Mouse (Mus musculus): ENCODE data around the gene Pick1.
"Not testable (repeated sequence)": the region's sequence is repeated elsewhere in the genome, so short reads cannot be mapped to it uniquely, and the experiment has no call there.

Pick1 gene

DNA sequence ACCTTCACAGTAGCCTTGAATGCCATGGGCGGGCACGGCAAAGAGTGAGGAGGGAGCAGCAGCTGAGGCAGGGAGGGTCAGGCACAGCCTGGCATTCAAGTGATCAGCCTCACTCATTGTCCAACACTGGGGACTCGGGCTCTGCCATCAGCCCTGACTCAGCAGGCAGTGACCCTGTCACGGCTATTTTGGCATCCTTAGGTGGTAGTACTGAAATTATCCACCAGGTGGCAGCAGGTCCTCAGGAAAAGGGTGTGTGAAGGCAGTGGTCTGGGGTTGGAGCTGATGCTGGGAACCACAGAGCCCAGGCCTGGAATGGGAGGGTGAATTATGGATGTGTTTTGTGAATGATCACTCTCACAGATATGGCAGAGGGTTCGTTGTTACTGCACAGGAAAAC is 4.3 kb upstream of the Pick1 start:
- in situ Hi-C loops (cut with MboI, MseI): no loop called here

DNA sequence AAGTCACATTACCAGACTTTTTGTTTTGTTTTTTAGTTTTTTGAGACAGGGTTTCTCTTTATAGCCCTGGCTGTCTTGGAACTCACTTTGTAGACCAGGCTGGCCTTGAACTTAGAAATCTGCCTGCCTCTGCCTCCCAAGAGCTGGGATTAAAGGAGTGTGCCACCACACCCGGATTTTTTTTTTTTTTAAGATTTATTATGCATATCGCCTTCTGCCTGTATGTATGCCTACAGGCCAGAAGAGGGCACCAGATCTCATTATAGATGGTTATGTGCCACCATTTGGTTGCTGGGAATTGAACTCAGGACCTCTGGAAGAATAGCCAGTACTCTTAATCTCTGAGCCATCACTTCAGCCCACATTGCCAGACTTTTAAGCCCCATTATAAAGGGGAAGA is 3.2 kb upstream of the Pick1 start:
- in situ Hi-C loops (cut with MboI, MseI): not testable (repeated sequence)

DNA sequence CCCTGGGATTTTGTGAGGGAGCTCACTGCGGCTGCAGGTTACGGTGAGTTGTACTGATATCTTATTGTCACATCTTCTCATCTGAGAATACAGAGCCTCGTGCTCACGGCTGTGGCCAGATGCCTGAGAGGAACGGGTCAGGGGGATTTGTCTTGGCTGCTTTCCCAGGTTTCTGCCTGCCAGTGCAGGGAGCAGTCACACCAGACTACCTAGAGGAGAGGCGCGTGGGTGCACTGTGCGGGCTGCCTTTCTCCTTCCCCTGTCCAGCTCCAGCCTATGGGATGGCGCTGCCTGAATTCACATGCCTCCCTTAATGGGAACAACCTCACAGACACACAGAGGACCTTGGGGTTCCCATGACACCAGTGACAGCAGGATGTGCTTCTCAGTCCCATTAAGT is 6.3 kb downstream of the Pick1 start:
- in situ Hi-C loops (cut with MboI, MseI): no loop called here

DNA sequence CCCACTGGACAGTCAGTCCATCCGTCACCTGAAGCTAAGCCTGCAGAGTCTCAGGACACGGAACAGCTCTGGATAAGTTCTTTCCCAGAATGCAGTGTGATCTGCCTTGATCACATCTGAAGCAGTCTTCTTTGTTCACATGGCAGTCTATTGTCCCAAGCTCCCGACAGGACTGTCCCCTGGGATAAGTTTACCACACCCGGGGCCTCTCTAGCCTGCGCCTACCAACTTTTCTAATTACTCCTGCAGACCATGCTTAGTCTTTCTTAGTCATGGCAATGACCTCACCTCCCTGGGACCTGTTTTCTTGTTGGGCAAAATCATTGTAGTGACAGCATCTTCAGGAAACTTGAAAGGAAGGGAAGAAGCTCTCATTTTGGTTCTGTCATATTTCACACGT is 9.1 kb downstream of the Pick1 start:
- in situ Hi-C loops (cut with MboI, MseI): no loop called here

DNA sequence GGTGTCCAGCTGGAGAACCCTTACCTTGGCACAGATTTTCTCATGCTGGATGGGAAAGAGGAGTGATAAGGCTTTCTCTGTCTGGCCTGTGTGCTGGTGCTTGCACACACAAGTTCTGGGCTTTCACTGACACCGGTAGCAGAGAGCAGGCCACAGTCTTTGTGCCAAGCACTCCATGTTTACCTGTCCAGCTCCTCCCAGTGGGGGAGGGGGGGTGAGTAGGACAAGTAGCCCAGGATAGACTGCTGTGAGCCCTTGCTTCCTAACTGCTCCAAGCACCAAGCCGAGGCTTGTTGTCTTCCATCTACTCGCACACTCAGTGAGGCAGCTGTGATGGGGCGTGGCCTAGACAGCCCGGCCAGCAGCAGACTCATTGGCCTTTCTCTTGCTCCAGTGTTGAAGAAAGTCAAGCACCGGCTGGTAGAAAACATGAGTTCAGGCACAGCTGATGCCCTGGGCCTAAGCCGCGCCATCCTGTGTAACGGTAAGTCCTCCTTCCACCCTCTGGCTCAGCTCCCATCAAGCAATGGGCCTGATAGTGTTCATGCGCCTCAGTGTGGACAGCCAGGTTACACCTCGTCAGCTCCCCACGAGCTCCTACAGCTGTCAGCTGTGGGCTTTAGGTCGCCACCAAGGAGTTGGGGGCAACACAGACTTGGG is 13.7 kb downstream of the Pick1 start:
- in situ Hi-C loops (cut with MboI, MseI): no loop called here

DNA sequence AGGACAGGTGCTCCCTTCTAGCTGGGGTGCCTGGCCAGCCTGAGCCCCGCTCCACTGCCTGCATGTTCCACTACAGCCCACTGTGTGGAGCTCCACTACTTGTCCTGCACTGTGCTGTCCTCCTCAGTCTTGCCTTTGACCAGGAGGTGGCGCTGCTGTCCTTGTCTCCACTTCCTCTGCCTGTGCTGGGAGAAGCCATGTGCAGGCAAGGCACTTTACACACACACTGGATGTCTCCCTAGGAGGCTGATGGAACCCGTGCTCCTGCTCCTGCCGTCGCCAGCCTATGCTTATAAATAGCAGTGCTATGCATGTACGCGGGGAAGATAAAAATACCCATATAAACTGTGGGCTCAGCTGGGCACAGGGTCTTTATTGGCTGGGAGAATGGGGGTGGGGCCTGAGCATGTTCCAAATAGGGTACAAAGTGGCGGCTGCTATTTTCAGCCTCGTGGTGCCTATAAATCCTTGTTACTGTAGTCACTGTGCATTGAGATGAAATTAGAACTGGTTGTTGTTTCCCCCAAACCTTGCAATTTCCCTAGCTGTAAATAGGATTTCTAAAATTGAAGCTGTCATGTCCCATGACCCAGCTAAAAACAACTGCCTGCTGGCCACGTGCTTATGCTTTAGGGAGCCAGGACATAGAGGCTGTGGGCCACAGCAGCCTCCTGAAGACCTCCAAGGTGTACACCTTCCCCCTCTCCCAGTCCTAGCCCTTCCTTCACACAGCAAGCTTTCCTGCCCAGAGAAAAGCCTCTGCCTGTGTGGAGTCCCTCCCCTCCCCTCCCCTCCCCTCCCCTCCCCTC is 14.5 kb downstream of the Pick1 start:
- in situ Hi-C loops (cut with MboI, MseI): no loop called here

DNA sequence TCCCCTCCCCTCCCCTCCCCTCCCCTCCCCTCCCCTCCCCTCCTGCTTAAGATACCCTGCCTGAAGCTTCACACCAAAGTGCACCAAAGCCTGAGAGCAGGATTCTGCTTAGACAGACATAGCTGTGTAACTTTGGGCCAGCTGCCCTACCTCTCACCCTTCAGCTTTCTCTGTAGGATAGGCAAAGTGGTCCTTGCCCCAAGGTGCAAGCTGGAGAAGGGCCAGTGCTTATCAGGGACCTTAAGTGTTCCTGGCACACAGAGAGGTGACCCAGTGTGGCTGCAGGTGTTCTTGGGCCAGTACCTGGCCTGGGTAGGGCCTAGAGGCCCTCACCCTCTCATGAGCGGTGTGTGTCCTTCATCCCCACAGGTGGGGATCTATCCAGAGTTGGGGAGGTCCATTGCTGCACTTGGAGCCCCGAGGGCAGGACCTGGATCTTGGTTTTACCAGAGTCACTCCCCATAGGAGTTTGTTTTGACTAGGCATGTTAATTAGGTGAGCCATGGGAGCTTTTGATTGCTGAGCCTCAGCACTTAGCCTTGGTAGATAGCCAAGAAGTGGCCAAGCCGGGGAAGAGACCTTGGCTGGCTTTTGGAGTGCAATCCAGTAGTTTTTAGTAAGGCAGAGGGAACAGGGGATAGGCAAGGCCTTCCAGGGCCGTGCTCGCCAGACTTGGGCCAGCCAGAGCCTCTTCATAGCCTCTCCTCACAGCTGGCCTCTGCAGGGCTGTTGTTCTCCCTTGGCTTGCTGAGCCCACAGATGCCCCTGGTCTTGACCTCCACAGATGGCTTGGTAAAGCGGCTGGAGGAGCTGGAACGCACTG is 15.3 kb downstream of the Pick1 start:
- in situ Hi-C loops (cut with MboI, MseI): no loop called here

DNA sequence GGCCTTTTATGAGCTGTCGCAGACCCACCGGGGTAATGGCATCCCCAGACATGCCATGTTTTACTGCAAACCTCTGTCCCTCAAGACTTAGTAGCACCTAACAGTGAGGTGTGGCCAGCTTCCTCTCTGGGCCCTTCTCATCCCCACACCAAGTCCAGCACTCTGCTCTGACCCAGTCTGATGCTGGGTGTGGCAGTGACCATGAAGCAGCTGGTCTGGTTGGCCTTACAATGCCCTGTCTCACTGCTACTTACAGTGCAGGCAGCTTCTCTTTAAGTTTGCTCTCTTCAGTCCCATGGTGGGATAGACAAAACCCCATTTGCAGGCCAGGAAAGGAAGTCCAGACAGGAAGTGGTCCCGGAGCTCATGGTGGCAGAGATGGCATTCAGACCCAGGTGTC is 16.3 kb downstream of the Pick1 start:
- in situ Hi-C loops (cut with MboI, MseI): no loop called here

DNA sequence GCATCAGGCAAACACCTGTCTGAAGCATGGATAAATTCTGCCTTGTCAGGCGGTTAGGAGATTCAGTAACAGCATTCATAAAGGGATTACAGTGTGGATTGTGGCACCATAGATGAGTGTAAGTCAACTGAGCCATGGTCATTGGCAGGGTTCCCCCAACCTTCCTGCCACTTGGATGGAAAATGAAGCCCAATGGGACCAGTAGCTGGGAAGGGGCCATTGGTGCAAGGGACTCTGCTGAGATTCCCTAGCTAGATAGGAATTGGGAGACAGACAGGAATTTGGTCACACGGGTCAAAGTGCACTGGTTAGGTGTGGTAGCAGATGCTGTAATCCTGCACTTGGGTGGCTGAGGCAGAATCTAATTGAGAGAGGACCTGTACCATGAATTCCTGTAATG is 21.3 kb downstream of the Pick1 start:
- in situ Hi-C loops (cut with MboI, MseI): no loop called here

DNA sequence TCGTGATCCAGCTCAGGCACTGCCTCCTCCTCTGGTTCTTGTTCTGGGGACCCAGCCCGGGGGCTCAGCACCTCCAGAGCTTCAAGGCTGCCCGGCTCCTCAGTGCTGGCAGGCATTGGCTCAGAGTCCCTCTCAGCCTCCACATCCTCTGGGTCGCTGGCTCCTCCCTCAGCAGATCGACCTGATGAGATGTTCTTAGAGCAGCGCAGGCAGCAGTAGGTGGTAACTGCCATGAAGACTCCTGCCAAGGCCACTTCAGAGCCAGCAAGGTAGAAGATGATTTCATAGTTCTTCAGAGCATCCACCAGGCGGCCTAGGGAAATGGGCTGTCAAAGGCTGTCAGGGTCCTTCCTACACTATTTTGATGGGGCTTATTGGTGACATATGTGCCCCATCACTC is 22.2 kb downstream of the Pick1 start:
- in situ Hi-C loops (cut with MboI, MseI): no loop called here

DNA sequence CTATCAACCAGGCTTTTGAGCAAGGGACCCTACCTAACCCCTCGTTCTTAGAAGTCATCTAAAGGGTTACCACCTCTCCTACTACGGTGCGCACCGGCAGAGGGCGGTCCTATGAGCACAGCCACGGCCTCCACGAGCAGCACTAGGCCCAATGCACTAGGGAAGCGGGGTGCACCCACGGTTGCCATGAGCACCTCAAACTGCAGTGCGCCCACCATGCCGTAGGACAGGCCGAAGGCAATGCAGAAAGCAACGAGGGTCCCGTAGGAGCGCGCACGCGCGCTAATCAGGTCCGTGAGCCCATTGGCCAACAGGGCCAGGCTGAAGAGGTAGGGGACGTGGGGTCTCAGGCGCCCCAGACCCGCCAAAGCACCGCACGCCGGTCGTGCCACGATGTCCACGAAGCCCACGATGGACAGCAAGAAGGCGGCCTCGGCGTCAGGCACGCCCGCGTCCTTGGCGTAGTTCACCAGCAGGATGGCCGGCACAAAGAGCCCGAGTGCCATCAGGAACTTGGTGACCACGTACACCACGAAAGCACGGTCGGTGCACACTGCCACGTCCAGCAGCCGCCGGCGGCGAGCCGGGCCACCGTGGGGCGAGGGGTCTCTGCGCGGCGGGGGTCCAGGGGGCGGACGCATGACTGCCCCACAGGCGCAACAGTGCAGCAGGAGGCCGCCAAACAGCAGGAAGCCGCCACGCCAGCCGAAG is 23.0 kb downstream of the Pick1 start:
- in situ Hi-C loops (cut with MboI, MseI): no loop called here

DNA sequence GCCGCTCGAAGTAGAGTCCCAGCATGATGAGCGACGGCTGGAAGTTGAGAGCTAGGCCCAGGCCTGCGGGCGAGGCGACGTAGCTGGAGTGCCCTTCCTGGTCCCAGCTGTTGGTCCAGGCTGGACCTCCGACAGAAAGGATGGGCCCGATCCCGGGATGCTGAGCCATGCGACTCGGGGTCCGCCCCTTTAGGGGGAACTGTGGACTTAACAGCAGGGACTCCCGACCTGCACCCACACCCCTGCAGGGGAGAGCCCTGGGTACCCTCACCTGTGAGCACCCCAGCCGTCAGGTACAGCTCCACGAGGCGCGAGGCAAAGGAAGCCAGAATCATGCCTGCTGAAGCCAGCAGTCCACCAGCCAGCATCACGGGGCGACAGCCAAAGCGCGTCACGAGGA is 23.6 kb downstream of the Pick1 start:
- in situ Hi-C loops (cut with MboI, MseI): no loop called here

DNA sequence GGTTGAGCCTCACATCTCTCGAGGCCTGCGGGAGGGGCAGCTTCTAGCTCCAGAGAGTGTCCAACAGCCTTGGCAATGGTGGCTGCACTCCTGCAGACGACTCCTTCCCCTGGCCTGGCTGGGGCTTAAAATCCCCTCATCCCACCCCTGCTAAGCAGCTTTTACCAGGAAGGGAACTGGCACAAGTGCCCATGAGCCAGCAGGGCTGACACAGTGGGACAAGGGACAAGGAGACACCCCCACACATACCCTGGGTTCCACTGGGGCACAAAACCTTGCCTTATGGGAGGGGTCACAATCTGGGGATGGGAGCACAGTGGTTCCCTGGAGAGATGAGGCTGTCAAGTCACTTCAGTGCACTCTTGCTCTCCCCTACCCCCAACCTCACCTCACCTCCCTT is 25.7 kb downstream of the Pick1 start, which contains the start of gene Slc16a8:
Gene Slc16a8, minus strand, starts transcription at position 101 of the 400 bp plus-strand sequence.
- in situ Hi-C loops (cut with MboI, MseI): no loop called here

DNA sequence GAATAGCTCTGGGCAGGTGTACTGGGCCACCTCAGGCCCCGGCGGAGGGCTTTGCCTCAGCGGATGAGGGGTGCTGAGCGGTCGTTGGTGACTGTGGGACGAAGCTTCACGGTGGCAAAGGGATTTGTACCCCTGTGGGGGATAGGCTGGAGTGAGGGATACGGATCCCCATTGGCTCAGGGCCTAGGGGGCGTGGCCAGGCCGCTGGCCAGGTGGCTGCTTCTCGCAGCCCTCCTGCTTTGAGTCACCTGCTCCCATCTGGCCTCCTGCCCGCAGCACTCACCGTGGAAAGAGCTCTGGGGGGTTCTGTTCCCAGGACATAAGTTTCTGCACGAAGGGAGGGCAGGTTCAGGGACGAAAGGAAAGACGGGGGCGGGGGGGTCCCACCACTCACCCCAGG is 29.5 kb downstream of the Pick1 start:
- in situ Hi-C loops (cut with MboI, MseI): no loop called here

DNA sequence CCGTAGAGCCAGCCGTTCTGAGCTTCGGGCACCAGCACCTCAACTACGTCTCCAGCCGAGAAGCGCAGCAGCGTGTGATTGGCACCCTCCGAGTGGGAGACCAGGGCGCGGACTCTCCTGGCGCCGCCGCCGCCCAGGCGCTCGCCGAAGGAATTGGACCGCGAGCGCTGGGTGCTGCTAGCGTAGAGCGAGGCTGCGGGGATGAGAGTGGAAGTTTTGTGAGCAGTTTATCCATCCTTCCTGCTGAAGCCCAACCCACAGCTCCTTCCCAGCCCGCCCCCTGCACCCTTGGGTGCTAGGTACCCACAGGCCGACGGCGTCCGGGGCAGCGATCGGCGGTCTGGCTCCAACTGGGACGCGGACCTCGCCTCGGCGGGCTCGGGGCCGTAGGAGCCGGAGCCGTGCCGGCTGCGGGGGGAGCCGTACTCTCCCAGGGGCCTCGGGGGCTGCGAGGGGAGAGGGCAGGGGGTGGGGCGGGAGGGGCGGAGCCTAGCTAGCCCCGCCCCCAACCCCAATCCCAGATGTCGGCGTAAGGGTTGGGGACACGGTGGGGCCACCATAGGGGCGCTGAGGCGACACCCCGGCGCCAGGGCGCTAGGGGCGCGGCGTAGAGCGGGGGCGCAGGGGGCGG is 32.2 kb downstream of the Pick1 start:
- in situ Hi-C loops (cut with MboI, MseI): no loop called here

DNA sequence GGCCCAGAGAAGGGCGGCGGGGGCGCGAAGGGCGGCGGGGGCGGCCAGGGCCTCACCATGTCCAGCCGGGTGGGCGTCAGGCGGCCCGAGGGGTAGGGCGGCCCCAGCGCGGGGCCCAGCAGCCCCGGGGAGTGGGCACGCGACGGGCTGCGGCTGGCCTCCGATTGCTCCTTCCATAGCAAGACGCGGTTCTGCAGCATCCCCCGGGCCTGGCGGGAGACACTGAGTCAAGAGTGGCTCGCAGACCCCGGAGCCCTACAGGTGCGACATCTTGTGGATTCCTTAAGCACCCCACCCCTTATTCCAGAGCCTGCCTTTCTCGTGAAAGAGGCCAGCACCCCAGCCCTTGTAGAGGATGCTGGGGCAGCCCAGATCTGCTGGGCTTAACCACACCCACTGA is 32.8 kb downstream of the Pick1 start:
- in situ Hi-C loops (cut with MboI, MseI): no loop called here

DNA sequence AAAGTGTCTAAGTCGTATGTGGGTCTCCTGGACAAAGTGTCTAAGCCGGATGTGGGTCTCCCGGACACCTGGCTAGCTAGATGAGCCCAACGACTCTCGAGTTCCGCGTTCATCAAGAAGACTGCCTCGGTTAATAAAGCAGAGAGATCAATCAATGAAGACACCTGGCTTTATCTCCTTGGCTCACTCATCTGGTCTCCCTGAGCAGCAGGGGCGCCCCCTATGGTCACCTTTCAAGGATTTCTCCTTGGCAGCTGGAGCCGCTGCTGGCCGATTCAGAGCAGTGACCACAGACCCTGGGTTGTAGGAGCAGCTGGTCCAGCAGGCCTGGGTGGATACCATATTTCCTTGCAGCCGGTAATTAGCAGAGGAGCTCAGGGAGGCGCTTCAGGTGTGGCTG is 33.4 kb downstream of the Pick1 start:
- in situ Hi-C loops (cut with MboI, MseI): no loop called here

DNA sequence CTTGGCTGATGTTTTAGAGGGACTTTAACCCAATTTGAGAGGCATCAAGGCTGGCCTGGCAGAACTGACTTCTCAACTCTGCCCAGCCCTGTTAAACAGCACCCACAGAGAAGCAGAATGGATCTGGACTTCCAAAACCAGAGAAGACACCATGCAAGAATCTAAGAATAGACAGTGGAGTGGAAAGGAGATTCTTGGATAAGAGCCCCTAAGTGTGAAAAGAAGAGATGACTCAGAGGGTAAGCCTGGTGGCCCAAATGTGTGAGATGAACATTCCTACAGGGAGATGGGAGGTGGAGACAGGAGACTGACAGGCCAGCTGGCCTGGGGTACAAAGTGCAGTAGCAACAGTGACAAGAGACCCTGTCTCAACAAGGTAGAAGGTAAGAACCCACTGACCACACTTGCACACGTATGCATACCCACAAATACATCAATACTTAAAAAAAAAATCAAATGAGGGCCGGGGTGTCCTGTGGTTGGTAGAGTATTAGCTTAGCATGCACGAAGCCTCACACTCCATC is 33.9 kb downstream of the Pick1 start:
- in situ Hi-C loops (cut with MboI, MseI): no loop called here

DNA sequence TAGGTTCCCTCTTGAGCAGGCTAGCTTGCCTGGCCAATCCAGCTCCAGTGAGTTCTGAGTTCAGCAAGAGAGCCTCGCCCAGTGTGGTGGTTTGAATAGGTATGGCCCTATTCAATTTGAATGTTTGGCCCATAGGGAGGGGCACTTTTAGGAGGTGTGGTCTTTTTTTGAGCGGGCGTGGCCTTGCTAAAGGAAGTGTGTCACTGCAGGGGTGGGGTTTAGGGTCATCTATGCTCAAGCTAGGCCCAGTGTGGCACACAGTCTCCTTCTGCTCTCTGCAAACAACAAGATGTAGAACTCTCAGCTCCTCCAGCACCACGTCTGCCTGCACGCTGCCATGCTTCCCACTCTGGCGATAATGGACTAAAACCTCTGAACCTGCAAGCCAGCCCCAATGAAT is 34.8 kb downstream of the Pick1 start:
- in situ Hi-C loops (cut with MboI, MseI): no loop called here

DNA sequence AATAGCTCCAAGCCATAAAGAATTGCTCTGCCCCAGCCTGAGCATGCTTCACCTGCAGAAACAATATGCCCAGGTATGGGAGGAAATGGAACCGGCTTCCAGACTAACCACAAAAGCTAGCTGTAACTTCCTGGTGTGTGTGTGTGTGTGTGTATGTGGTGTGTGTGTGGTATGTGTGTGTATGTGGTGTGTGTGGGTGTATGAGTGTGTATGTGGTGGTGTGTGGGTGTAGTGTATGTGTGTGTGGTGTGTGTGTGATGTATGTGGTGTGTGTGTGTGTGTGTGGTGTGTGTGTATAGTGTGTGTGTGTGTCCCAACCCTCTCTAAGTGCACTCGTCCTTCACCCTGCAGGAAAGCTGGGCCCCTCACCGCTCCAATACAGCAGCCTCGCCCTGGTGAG is 36.4 kb downstream of the Pick1 start:
- in situ Hi-C loops (cut with MboI, MseI): no loop called here

DNA sequence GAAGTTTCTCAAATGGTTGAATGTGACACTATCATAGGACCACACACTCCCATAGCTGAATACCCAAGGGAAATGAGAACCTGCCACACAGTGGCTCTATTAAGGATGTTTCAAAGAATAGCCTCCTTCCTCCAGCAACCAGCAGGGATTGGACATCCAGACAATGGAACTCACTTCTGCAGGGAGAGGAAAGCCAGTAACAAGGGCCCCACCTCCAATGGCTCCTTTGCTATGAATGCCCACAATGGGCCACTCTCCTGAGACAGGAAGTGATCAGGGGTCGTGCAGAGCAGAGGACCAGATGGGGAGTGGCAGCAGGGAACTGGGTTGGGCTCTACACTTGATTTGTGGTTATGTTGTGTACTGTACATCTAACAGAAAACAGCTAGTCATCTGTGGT is 39.5 kb downstream of the Pick1 start:
- in situ Hi-C loops (cut with MboI, MseI): no loop called here
